Mouse (Mus musculus) kidney, postnatal 36 days (tissue): ENCODE measurements around the gene Lenep.
A peak's percentile ranks its signal among the peaks of the same experiment; 100 is the strongest.
"Not testable (repeated sequence)": the region's sequence is repeated elsewhere in the genome, so short reads cannot be mapped to it uniquely, and the experiment has no call there.

ENCODE experiments used
- DNase-seq, 2 experiments: peaks; one replicate each; pipeline ENCODE4 v3.0.0; 2021 to 2022; ENCODE audit warnings: mixed read lengths in 2 of 2

Lenep gene

DNA sequence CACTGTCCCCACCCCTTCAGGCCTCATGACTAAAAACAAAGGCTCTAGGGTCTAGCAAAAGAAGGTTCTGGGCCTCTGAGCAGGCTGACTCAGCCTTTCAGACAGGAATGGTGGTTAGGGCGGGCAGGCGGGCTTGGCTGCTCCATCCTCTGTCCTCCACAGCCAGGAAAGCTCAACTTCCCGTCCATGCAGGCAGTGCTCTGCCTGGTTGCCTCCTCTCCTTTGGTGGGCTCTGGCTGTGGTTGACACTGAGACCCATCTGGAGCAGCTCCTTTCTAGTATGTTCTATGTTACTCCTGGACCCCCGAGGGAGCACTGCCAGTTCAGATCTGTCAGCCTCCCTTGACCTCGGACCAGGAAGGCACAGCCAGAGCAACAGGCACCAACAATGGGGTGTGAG lies at the start of gene Lenep:
Gene Lenep (minus strand): TSS at position 101 of the 400 bp plus-strand sequence.
- no peak for DNase-seq

DNA sequence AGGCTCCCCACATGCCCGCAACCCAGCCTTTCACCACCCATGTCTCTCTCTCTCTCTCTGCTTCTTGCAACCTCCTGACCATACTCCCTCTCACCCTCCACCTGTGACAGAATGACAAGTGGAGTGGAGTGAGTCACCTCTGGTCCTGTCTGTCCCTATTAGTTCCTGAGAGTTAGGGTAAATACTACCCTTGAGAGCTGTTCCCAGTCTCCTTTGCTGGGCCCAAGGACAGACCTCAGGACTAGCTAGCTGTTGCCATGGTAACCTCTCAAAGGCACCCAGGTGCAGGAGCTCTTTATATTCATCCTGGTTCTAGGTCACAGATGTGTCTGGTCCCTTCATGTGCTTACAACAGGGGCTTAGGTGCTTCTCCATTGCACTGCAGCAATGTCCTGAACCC lies 49.3 kb upstream of the Lenep start:
- DNase-seq: no peak

DNA sequence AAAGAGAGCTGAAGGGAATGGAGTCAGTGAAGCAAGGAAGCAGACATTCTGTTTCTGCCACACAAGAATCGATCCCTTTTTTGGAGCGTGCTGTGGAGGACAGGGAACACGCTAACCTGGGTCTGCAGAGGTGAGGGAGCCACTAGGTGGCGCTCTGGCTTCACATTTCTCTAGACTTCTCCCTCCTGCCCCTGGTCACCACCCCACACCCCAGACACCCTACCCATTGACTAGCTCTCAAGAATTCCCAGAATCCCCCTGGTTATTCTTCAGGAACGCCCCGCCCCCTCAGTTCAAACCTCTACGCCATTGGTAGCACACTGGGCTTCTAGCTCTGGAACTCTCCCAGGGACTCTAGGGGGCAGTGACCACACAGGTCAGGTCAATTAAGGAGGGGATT lies 46.9 kb upstream of the Lenep start:
- peak; percentile 71 to 90 for DNase-seq

DNA sequence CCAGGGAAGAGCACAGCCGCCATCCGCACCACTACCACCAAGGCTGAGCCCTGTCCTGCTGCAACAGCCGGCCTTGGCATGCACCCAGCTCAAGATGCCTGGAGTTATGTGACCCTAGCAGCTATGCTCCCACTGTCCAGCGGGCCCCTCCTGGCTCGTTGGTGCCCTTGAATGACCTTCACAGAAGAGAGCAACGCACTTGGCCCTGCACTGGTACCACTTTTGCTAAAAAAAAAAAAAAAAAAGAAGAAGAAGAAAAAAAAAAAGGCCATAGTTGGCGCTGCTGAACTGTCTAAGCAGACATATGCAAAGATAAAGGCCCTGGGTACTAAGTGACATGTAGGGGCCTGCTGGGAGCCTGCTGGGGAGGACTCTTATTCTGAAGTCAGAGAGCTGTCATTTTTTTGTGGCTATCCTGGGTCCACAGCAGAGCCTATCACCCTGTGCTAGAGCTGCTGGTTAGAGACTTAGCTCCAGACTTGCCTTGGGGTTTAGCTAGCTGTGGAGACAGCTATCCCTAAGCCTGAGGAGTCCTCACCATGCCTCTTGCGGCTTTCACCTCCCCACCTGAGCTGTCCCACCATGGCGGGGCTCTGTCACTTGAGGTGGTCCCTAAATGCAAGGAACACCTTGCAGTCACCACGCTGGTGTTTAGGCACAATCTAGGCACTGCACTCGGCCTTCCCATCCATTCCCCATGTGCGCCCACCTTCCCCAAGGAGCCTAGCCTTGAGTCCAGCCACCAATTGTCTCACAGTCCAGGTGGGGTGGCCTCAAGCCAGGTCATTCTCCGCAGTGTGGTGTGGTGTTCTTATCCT lies 46.3 kb upstream of the Lenep start:
- peak; percentile 54 to 76 for DNase-seq

DNA sequence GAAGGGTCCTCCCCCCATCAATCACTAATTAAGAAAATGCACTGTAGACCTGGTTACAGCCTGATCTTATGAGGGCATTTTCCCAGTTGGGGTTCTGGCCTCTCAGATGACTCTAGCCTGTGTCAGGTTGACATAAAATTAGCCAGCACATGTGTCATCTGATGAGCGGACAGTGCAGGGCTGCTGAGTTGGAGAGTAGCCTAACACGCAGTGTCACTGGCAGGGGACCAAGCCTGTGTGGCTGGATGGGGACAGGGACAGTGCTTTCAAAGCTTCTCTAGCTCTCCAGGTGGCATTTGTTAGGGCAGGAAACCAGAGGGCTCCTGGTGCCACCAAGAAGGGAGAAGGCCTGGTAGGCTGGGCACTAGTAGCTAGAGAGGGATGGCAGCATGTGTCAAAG lies 38.1 kb upstream of the Lenep start:
- no peak for DNase-seq

DNA sequence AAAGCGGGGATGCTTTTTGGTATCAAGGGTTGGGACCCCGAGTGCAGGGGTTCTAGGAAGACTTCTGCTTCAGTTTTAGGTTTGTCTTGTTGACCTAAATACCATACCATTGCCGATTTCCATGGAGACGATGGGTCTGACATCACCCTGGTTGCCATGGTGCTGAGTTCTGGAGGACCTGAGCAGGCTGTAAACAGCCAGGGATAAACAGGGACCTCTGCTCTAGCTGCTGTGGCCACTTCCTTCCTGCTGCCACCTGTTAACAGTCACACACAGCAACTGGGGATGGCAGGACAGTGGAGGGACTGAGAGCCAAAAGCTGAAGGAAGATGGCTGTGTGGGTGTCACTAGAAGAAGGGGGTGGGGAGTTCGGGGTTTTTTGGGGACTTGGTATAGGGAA lies 34.7 kb upstream of the Lenep start:
- peak; percentile 38 to 44 for DNase-seq

DNA sequence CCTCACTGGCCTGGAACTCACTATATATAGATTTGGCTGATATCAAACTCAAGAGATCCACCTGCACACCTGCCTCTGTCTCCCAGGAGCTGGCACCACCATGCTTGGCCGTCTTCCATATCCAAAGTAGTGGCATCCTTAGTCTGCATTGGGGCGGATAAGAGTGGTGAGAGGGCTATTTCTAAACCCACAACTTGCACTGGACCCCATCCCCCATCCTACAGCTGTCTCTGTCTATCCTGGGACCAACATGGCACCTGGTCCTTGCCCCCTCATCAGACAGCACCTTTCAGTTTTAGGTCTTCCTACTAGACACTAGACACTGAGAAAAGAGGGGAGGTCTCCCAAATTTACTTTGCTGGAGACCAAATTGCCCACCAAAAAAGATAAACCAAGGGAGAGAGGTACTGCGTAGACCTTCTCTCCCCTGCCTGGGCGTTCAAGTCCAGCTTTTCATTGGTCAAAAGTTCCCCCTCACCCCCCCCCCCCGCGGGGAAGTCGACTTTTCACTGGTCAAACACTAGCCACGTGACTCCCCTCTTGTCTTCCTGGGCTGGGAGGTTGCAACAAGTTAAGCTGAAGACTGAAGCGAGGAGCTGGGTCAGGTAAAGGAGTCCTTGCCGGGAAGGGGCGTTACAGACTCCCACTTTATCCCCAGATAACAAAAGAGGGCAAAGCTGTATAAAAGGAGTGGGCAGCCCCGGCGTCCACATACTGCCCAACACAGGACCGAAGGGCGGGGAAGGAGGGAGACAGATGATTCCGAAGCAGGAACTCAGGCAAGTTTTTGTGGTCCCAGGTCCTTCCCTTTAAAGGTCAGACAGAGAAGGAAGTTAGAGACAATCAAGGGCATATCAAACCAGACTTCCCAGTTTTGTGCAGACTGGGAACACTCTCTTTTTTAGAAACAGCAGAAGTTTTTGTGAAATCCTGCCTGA lies 33.9 kb upstream of the Lenep start, which contains the start of gene Pbxip1:
Gene Pbxip1 (plus strand): TSS at position 531 of the 938 bp plus-strand sequence.
- DNase-seq: peak; percentile 81 to 87

DNA sequence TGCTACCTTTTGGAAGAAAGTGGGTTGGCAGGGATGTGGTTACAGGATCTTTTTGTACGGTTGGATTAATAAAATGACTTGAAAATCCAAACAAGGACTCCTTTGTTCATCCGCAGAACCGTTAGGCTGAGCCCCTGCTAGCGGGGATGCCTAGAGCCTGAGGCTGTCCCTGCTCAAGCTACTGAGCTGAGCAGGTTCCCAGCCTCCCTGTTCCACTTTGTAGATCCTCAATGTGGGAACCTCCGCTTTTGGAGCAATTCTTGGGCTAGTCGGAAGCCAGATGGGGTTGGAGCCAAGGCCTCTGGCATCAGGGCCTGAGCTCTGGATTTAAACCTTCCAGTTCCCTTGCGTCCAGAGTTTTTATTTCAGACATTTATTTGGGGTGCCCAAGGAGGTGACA lies 32.4 kb upstream of the Lenep start:
- no peak for DNase-seq

DNA sequence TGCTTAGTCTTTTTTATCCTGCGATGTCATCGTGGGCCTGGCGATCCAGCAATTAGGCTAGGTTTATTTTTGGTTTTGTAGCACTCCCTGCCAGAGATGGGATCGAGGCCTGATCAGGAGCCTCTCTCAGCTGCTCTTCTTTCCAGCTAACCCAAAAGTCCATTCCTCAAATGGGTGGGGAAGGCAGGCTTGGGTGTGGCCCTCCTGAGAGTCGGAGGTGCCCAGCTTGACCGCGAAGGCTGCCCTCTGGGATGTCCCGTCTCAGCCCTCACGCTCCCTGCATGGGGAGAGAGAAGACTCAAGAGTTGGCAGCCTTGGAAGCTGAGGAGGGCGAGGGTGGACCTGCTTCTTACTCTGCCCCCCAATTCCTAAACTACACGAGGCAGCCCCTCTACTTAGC lies 31.9 kb upstream of the Lenep start:
- no peak for DNase-seq

DNA sequence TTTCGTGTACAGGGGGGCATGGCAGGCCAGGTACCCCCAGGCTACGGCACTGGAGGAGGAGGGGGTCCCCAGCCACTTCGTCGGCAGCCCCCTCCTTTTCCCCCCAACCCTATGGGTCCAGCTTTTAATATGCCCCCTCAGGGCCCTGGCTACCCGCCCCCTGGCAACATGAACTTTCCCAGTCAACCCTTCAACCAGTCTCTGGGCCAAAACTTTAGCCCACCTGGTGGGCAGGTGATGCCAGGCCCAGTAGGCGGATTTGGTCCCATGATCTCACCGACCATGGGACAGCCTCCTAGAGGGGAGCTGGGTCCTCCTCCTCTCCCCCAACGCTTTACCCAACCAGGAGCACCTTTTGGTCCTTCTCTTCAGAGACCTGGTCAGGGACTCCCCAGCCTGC lies 30.0 kb upstream of the Lenep start:
- DNase-seq: no peak

DNA sequence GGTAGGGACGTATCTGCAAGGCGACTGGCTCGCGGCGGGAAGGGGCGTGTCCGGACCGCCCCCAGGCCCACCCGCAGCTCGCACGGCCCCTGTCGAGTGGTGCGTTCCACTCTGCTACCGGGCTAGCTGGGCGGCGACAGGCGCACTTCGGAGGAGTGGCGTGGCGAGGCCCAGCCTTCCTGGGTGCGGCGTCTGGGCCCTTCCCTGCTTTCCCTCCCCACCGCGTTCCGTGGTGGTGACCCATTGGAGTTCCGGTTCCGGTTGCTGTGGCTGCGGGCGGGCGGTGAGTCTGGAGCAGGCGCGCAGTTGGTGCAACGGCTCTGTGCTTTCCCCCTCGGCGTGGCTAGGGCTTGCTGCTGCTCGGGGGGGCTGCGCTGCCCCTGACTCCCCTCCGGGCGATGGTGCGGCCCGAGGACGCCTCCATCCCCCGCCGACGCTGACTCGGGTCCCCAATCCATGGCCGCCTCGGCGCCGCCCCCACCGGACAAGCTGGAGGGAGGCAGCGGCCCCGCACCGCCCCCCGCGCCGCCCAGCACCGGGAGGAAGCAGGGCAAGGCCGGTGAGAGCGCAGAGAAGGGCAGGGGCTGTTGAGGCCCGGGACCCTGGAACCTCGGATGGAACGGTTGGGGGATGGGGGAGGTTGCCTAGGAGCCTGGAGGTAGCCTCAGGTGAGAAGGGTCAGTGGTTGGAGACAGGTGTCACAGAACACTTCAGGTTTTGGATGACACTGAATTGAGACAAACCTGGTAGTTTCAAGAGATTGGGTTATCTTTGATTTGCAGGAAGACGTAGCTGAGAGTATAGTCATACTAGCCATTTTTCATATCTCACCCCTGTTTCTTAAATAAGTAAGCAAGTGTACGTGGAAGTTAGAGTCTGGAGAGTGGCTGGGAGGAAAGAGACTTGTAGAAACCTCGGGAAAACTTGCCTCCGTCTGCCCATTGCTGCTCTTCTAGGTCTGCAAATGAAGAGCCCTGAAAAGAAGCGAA lies 27.9 kb upstream of the Lenep start, which contains the start of gene Pygo2:
Gene Pygo2 (plus strand): TSS at position 44 of the 989 bp plus-strand sequence.
- DNase-seq: peak; percentile 97 to 98

DNA sequence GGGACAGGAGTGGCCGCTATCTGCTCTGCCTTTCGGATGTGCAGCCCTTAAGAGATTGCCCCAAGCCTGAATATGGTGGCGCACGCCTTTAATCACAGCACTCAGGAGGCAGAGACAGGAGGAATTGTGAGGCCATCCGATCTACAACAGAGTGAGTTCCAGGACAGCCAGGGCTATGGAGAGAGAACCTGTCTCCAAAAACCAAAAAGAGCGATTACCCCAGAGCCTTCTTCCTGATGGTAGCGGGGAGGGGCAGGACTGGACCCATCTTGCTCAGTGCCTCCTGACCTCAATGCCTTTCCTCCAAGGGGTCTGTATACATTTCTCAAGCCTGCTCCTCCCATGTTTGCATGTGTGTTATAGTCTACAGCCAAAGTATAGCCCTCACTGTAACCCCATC lies 26.4 kb upstream of the Lenep start:
- not testable (repeated sequence) for DNase-seq

DNA sequence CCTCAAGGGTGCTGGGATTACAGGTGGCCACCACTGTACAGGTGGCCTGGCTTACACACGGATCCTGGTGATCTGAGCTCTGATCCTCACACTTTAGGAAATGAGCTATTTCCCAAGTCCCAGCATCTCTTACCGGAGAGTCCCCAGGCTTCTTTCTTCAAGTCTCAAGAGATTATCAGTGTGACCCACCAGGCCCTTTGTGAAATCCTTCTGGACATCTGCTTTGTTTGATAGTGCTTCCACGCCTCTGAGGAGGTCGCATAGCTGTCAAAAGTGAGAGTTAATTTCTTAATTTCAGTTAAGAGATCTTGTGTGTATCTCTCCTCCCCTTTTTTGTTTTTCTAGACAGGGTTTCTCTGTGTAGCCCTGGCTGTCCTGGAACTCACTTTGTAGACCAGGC lies 23.3 kb upstream of the Lenep start:
- DNase-seq: no peak

DNA sequence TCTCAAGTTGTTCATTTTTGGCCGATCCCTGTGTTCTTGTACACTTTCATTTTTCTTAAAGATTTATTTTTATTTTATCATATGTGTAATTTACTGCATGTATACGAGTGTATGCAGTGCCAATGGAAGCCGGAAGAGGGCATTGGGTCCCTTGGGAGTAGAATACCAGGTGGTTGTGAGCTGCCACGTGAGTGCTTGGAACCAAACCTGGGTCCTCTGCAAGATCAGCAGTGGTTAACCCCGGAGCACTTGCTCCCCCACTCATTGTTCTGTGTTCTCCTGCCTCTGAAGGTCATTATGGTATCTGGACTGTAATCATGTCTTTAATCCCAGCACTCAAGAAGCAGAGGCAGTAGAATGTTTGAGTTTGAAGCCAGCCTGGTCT lies 22.5 kb upstream of the Lenep start:
- DNase-seq: no peak

DNA sequence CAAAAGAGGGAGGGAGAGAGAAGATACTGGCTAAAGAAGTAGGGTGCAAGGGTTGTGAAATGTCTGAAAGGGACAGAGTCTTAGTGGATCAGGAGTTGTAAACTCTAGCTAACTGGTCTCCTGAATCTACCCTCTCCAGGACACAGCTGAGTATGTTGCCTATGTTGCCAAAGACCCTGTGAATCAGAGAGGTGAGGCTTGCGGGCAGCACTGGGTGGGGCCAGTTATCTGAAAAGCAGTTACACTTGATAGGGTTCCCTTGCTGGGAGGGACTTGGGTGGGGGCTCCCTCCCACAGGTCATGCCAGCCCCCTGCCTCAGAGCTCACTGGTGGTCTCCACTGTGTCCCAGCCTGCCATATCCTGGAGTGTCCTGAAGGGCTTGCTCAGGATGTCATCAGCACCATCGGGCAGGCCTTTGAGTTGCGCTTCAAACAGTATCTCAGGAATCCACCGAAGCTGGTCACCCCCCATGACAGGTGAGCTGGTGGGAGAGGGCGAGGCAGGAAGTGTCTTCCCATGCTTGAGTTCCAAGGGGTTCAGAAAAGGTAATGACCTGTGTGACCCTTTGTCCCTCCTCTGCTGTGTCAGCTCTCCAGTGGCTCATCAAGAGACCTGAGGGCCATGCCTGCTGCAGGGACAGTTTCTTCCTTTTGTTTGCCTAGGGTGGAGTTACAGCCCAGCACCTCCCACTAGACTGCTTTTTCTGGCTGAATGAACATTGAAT lies 22.0 kb upstream of the Lenep start:
- no peak for DNase-seq

DNA sequence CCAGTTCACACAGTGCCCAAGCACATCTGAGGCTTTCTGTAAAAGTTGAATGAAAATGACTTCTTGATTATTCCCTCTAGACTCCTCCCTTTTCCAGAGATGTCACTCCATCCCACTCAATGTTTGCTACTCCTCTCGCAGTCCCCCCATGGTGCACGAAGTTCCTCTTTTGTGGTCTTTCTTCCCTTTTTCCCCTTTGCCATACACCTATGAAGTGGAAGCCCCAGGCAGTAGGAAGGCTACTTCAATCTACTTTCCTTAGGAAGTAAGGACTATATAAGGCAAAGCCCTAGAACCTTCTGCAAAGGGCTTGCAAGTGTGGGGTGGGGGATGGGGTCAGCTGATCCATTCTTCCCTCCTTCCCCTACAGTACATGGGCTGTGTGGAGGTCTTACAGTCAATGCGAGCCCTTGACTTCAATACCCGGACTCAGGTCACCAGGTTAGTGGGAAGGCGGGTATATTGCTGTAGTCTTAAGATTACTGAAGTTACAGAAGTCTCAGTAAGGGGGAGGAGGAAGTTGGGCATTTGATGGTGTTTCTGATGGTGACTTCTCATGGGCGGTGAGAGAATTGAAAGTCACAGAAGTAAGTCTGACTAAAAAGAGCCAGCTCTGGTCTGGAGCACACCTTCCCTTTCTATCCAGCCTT lies 20.1 kb upstream of the Lenep start:
- no peak for DNase-seq

DNA sequence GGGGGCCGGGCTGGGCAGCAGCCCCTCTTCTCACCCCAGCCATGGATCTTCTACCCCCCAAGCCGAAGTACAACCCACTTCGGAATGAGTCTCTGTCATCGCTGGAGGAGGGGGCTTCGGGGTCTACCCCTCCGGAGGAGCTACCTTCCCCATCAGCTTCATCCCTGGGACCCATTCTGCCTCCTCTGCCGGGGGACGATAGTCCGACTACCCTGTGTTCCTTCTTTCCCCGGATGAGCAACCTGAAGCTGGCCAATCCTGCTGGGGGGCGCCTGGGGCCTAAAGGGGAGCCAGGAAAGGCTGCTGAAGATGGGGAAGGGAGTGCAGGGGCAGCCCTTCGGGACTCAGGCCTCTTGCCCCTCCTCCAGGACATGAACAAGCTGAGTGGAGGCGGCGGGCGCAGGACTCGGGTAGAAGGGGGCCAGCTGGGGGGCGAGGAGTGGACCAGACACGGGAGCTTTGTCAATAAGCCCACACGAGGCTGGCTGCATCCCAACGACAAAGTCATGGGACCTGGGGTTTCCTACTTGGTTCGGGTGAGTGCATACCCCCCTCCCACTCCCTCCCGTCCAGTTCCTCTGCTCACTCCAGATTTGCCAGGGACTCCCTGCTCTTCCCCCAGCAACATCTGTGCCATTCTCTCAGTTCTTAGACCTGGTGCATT lies 19.3 kb upstream of the Lenep start:
- DNase-seq: peak in 1 of 2 experiments; percentile 26

DNA sequence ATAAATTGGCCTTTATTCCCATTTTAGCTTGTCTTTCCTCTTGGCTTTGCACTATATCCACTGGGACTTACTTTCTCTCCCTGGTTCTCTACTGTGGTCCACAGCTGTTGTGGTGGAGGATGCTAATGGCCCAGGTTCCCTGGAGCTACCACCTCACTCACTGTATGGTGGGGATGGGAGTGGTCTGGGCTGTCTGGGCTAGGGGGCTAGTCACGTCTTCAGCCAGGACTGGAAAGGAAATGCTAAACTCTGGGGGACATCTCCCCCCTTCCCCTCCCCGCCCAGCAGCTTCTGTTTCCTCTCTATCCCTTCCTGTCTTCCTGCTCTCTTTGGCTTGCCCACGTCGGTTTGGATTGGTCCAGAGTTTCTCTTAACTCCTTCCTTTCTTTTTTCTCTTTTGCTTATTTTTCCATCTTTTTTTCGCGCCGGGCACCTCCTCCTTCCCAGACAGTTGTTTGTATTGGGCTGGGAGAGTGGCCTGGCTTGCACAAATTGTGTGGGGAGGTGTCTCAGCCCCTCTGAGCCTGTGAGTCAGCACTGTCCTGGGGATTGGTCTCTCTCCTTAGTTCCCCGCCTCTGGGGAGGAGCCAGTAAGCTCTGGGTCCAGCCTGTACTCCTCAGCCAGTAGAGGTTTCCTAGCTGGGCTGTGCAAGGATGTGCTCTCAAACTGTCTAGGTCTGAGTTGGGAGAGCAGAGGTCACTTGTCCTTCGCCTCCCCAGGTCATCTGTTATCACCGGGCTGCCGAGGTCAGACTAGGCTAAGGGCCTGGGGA lies 18.6 kb upstream of the Lenep start:
- peak; percentile 78 to 85 for DNase-seq

DNA sequence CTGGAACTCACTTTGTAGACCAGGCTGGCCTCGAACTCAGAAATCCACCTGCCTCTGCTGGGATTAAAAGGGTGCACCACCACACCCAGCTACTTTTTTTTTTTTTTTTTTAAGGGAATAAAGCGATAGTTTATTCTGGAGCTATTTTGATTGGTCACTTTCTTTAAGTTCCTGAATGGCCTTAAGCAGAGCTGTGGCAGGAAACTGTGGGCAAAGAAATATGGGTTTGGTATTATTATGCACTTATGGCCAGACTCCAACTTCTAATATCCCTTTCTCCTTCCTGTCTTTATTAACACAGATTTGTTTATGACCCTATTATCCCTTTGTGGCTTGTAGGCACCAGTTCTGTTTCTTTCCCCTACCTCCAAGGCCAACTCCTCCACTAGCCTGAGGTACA lies 17.8 kb upstream of the Lenep start:
- DNase-seq: no peak

DNA sequence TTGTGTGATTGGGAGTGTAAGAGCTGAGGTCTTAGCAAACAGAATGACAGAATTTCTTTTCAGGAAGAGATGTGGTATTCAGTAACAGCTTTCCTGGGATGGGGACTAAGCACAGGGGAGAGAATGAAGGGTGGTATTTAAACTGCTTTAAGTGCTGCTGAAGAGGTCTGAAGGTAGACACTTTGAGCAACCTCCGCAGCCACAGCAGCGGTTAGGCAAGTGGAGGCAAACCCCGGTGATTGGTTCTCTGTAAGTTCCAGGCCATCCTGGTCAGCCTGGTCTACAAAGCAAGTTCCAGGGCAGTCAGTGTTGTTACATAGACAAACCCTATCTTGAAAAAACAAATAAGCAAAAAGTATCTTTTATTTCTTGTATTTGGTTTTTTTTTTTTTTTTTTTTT lies 17.4 kb upstream of the Lenep start:
- no peak for DNase-seq
